Mouse (Mus musculus): ENCODE results near the gene Cfap74. TPM values are rescaled to one million over a fixed set of nuclear protein-coding genes. Genes with fewer than 3 reads are reported as not detected.

The Cfap74 gene
- total RNA-seq (2021): under 1 TPM; 0.55 to 0.66 TPM
- long read RNA-seq, experiment 1, partial matches to known transcripts: 1 of 5 reads
- long read RNA-seq, experiment 1, other reads (novel, unspliced or antisense): 4 of 5 reads
- long read RNA-seq, experiment 2, partial matches to known transcripts: 0 of 1 reads
- long read RNA-seq, experiment 2, other reads (novel, unspliced or antisense): 0 of 1 reads

GRCm38 (mm10) chr4:155409058-155409776 lies at the start of gene Cfap74:
Gene Cfap74 (plus strand): TSS chr4:155409190.
- DNase-seq (ENCODE audit: low spot score): peak; percentile 76

DNA sequence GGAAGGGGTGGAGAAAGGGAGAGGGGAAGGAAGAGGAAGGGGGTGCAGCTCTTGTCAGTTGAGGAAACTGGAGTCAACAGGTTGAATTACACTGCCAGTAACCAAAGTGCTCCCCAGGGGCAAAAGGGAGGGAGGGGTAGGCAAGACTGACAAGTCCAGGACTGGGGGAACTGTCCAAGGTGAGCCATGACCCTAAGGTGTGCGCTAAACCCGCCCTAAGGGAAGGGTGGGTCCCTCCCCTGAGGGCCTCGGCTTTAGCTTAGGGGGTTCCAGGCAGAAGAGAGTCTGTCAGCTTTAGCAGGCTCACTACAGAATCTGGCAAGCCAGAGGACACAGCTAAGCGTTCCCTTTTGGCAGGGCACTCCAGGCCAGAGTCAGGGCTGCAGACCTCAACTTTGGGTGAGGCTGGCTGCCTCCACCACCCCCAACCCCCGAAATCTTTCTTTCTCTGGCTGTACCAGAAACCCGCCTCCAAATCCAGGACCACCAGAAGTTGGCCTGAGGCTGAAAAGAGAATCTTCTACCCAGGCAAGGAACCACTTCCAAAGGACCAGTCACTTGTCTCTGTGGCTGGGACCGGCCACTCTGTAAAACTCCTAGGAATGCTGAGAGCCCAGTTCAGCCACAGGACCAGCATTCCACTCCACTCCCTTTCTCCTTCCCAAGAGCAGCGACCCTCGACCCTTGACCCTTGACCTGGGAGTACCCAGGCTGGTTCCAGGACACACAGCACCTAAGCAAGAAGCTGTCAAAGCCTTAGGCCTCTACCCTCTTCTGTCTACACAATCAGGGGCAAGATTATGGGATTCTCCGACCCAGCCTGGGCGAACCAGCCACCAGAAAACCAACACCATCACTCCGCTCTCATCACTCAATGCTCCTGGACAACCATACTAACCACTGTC lies 49.2 kb upstream of the Cfap74 start:
- DNase-seq (ENCODE audit: low spot score): no peak

GRCm38 (mm10) chr4:155360856-155361255 lies 48.1 kb upstream of the Cfap74 start:
- no peak for DNase-seq (ENCODE audit: low spot score)

DNA sequence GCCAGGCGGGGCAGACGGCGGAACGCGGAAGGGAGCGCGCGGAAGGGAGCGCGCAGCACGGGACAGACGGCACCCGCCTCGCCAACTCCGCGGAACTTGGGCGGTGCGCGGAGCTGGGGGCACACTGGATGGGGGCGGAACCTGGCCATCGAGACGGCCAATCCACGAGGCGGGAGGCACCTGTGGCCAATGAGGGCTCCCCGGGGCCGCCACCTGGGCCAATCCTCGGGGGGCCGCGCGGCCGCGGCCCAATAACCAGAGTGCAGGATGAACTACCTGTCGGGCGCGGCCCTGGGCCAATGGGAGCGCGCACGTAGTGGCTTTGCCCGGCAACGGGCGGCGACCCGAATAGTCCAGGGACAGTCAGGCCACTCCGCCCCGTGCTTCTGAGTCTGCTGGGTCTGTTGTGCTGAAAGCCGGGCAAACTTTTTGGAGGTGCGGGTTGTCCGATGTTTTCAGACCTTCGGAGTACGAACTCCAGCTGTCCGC lies 47.6 kb upstream of the Cfap74 start, which contains the start of gene Prkcz:
TSS of gene Prkcz (minus strand) at position 59 of the 489 bp plus-strand sequence.
- DNase-seq (ENCODE audit: low spot score): peak; percentile 74

DNA sequence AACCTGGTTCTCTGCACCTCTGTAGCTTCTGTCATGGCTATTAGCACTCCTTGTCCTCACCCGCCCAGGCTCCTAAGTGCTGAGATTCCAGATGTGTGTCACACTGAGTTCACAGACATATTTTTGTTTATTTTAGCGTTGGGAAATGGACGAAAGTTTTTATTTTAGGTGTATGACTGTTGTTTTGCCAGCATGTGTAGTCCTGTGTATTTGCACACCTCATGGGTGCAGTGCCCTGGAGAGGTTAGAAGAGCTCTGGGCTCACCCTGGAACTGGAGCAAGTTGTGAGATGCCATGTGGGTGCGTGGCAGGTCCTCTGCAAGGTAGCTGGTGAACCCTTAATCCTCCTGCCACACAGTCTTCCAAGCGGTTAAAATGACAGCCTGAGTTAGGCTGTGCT lies 46.5 kb upstream of the Cfap74 start:
- DNase-seq (ENCODE audit: low spot score): no peak

GRCm38 (mm10) chr4:155366784-155367183 lies 42.2 kb upstream of the Cfap74 start:
- DNase-seq (ENCODE audit: low spot score): no peak

DNA sequence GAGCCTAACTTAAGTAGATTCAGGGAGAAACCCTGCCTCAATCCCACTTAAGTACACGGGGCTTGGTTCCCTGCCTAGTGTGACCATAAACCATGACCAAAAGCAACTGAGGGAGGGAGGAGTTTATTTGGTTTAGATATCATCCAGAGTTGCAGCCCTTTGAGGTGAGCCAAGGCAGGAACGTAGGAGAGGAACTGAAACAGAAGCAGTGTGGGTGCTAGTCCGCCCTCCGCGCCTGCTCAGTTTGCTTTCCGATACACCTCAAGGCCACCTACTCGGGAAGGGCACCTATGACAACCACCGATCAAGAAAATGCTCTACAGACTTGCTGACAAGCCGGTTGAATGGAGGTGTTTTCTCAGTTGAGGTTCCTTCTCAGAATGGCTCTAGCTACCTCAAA lies 41.3 kb upstream of the Cfap74 start:
- no peak for DNase-seq (ENCODE audit: low spot score)

DNA sequence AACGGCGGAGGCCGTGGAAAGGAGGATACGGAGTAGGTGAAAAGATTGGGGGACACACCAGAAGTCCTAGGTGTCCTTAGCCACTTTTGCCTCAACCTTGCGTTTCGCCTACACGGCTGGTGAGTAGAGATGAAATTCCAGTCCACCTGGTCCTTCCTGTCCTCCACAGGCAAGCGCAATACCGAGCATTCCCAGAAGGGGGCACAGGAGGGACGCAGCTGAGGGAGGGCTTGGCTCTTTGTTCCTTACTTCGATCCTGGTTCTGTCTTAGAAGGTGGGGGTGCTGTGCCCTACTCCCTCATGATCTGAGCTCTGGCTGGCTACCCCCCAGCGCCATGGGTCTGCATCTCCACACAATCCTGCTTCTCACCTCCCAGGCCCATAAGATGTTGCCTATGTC lies 40.3 kb upstream of the Cfap74 start:
- DNase-seq (ENCODE audit: low spot score): peak; percentile 70

GRCm38 (mm10) chr4:155370737-155371715 lies 38.0 kb upstream of the Cfap74 start:
- no peak for DNase-seq (ENCODE audit: low spot score)

DNA sequence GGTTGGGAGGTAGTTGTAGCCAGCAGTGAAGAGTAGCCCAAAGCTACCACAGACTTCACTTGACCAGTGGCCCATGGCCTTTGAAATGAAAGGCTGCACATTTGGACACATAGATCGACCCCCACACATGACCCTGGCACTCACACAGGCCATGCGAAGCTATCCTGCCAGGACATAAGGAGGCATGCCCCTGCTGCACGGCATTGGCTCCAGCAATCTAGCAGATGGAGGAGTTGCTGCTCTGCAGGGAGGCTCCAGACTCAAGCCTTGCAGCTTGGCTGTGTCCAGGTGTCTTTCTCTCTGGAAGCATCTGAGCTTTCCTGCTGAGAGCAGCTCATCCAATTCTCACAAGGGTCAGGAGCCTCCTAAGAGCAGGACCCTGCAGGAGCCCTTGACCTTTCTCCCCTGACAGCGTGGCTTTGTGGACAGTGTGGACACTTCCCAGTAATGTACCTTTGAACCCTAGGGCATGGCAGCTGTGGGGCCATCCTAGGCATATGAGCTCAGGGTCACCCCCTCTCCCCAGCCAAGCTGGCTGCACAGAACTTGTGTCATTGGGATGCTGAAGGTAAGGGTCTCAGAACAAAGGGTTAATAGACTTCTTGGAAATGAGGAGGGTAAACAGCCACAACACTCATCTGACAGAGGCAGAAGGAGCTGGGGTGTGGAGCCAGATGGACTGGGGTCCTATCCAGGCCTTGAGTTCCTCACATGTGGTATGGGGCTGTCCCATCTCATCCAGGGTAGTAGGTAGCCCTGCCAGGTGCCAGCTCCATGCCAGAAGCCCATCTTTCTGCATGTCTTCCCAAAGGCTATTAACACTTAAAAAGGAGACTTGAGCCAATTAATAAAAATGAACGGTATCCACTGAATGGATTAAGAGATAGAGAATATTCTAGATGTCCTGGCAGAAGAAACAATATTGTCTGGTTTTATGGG lies 36.9 kb upstream of the Cfap74 start:
- DNase-seq (ENCODE audit: low spot score): no peak

GRCm38 (mm10) chr4:155381974-155382373 lies 27.0 kb upstream of the Cfap74 start:
- DNase-seq (ENCODE audit: low spot score): no peak

GRCm38 (mm10) chr4:155382752-155383151 lies 26.2 kb upstream of the Cfap74 start:
- no peak for DNase-seq (ENCODE audit: low spot score)

- no peak for DNase-seq (ENCODE audit: low spot score)
Measured at GRCm38 (mm10) chr4:155383326-155383725, 25.7 kb upstream of the Cfap74 start.

- DNase-seq (ENCODE audit: low spot score): no peak
Measured at GRCm38 (mm10) chr4:155387166-155387565, 21.8 kb upstream of the Cfap74 start.

GRCm38 (mm10) chr4:155395471-155395870 lies 13.5 kb upstream of the Cfap74 start:
- no peak for DNase-seq (ENCODE audit: low spot score)

- DNase-seq (ENCODE audit: low spot score): no peak
Measured at GRCm38 (mm10) chr4:155396751-155397150, 12.2 kb upstream of the Cfap74 start.

DNA sequence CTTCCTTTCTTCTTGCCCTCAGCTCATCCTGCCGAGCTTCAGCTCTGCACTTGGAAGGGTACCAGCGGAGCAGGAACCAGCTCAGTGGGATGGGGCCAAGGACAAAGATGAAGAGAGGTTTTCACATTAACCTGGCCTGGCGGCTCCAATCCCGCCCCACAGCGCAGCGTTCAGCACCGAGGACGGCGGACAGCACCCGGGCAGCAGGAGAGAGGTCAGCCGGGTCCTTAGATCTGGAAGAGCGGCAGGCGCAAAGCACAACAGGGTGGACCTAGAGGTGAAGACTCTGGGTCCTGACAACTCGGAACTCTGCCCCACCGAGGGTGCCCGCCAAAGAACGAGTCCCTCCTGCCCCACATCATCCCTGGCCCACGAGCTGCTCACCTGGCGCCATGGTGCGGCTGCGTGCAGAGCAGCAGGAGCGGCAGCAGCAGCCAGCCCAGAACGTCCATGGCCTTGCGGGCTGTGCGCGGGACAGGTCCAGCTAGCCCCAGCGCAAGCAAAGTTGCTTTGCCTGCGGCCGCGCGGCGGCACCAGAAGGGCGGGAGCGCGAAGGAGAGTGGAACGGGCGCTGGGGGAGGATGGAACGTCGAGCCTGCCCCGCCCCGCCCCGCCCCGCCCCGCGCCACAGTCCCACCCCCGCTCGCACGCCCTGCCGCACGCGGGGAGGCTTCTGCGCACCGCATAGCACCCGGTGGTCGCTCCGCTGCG lies 11.3 kb upstream of the Cfap74 start, which contains the start of gene Gabrd:
TSS of gene Gabrd (minus strand) at position 602 of the 711 bp plus-strand sequence.
- peak; percentile 33 for DNase-seq (ENCODE audit: low spot score)

DNA sequence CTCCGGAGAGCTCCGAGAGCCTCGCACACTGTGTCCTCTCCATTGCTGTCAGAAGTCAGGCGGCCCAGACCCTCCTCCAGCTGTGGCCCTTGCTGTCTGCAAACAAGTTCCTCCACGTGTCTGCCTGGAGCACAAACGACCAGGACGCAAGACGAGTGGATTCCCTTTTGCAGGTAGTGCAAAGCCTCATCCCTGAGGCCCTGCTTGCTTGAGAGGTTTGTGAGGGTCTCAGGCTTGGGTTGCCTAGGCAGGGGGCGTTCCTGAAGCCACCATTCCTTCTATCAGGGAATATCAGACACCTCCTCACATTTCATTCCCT lies 10.8 kb upstream of the Cfap74 start:
- DNase-seq (ENCODE audit: low spot score): no peak

- DNase-seq (ENCODE audit: low spot score): no peak
Measured at GRCm38 (mm10) chr4:155401121-155401520, 7.9 kb upstream of the Cfap74 start.

All from gastrocnemius, adult 18-20 months (tissue).